Mouse (Mus musculus): Measurements from ENCODE around the gene Slc44a4.
"Not testable (repeated sequence)": the region's sequence is repeated elsewhere in the genome, so short reads cannot be mapped to it uniquely, and the experiment has no call there.

The Slc44a4 gene

DNA sequence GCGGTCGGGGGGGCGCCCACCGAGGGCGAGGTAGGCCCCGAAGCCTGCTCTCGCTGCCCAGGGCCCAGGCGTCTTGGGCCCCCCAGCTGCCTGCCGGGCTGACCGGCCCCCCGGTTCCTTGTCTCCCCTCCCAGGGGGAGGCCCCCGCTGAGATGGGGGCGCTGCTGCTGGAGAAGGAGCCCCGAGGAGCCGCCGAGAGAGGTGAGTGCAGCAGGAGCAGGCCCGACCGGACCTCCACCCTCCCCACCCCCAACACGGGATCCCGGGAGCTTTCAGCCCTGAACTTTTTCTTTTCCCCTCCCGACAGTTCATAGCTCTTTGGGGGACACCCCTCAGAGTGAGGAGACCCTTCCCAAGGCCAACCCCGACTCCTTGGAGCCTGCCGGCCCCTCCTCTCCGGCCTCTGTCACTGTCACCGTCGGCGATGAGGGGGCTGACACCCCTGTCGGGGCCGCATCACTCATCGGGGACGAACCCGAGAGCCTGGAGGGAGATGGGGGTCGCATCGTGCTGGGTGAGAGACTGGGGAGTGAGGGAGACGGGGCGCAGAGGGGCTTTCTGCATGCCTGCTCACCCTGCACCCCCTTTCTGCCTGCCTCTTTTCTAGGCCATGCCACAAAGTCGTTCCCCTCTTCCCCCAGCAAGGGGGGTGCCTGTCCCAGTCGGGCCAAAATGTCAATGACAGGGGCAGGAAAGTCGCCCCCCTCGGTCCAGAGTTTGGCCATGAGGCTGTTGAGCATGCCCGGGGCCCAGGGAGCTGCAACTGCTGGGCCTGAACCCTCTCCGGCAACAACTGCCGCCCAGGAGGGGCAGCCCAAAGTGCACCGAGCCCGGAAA is 15.0 kb upstream of the Slc44a4 start:
- DNase-seq (ENCODE audit: low spot score) = peak; percentile 32

DNA sequence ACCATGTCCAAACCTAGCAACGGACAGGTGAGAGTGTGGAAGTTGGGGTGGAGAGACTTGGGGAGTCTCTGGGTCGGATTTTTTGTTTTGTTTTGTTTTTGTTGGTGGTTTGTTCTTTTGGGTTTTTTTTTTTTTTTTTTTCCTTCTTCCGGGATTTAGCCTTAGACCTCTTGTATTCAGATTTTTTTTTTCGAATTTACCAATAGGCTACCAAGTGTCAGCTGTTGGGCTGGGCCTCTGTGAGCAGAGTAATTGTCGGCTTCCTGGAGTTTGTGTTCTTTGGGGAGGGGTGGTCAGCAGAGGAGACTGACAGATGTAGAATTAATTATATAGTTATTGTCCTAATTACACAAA is 14.4 kb upstream of the Slc44a4 start:
- no peak for DNase-seq (ENCODE audit: low spot score)

DNA sequence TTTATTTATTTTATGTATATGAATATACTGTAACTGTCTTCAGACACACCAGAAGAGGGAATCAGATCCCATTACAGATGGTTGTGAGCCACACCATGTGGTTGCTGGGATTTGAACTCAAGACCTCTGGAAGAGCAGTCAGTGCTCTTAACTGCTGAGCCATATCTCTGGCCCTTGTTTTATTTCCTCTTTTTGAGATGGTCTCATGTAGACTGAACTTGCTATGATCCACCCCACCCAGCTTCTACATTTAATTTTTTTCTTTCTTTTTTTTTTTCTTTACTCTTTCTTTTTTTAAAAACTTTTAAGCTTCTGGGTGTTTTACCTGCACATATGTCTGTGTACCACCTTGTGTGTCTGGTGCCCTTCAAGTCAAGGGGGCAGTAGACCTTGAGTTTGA is 13.4 kb upstream of the Slc44a4 start:
- DNase-seq (ENCODE audit: low spot score) = not testable (repeated sequence)

- not testable (repeated sequence) for DNase-seq (ENCODE audit: low spot score)
These were observed 12.3 kb upstream of the Slc44a4 start for GRCm38 (mm10) chr17:34901948-34902347.

- DNase-seq (ENCODE audit: low spot score) = no peak
These were observed 11.4 kb upstream of the Slc44a4 start for GRCm38 (mm10) chr17:34902895-34903294.

DNA sequence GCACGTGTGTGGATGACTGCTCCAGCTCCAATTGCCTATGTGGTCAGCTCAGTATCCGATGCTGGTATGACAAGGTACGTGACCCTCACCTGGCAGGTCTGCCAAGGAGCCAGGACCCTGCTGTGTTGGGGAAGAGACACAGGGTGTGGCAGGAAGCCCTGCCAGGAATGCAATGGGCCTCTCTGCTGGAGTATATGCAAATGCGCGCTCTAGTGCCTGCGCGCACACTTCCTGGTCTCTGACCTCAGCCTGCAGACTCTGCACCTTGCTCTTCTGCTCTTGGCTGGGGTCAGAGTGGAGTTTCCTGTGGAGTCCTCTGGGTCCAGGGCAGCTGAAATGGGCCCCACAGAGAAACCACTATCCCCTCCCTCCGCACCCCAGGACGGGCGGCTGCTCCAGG is 3.3 kb upstream of the Slc44a4 start:
- no peak for DNase-seq (ENCODE audit: low spot score)

GRCm38 (mm10) chr17:34911945-34912351 is 2.3 kb upstream of the Slc44a4 start:
- DNase-seq (ENCODE audit: low spot score) = peak; percentile 70

DNA sequence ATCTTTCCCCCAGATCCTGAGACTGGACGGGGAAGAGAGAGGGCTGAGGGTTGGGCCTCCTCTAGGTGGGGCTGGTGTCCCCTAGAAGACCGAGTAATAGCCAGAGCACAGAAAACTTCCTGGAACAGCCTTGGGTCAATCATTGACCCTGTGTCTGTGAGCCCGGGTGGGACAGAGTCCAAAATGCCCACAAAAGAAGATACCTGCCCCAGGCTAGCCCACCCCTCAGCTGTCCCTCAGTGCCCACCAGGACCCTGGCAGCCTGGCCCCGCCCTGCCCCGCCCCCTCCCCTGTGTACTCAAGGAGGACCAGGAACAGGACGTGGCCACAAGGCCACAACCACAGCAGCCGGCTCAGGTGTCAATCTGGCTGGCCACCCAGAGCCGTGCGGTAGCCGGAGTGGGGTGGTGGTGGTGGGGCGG is 1.2 kb downstream of the Slc44a4 start:
- no peak for DNase-seq (ENCODE audit: low spot score)

- no peak for DNase-seq (ENCODE audit: low spot score)
These were observed 2.0 kb downstream of the Slc44a4 start for GRCm38 (mm10) chr17:34916316-34916715.

DNA sequence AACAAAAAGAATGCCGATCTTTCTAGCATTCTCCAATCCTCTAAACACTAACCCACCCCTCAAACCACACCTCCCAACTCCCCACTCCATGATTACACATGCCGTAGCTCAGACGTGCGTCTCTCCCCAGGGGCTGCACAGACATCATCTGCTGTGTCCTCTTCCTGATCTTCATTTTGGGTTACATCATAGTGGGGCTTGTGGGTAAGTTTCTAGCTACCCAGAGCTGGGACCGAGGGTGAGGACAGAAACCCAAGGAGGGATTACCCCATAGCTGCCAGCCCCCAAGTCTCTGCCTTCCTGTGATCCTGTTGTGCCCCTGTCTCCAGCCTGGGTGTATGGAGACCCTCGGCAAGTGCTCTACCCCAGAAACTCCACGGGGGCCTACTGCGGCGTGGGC is 2.9 kb downstream of the Slc44a4 start:
- DNase-seq (ENCODE audit: low spot score) = no peak

DNA sequence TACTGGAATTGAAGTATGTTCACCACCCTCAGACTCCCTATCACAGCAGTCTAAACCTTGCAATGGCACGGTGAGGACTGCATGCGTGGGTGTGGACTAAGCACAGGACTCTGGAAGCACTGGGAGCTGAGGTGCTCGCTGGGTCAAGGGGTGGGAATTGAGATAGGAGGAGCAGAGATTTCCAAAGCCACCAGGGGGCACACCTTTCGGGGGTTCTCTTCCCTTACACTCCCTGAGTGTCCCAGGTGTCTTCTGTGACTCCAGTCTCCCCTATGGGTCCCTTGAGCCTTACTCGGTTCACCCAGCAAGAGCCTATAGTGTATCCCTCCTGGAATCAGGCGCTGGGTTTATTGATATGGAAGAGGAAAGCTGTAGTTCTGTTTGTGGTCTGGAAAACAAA is 8.7 kb downstream of the Slc44a4 start:
- no peak for DNase-seq (ENCODE audit: low spot score)

DNA sequence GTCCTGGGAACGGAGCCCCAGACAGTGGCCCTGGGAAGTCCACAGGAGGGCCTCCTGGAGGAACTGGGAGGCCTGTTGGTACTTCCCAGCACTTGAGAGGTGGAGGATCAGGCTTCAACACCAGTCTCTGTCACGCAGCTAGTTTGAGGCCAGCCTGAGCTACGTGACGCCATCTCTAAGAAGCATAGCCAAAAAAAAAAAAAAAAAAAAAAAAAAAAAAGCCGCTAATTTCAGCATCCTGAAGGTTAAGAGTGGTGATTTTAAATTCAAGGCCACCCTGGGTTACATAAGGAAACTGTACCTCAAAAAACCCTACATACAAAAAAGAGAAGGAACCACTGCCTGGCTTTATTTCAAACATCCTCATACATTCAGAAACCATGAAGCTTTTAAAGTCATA is 10.0 kb downstream of the Slc44a4 start:
- no peak for DNase-seq (ENCODE audit: low spot score)

GRCm38 (mm10) chr17:34927306-34928019 is 13.2 kb downstream of the Slc44a4 start:
- no peak for DNase-seq (ENCODE audit: low spot score)

DNA sequence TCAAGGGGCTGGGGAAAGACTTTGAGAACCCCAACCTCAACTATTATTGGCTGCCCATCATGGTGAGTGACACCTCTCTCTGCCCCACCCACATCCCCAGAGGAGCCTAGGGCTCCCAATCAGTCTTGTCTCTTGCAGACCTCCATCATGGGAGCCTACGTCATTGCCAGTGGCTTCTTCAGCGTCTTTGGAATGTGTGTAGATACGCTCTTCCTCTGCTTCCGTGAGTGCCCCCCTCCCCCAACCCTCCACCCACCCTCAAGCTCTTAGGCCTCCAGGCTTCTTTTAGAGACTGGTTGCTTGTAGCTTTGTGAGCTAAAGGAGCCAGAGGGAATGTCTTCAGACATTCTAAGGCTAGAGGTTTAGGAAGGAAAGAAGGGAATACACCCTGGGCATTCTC is 14.6 kb downstream of the Slc44a4 start:
- no peak for DNase-seq (ENCODE audit: low spot score)

GRCm38 (mm10) chr17:34931061-34931734 is 16.9 kb downstream of the Slc44a4 start, which contains the start of gene Neu1:
Gene Neu1 (plus strand): TSS chr17:34931253.
- DNase-seq (ENCODE audit: low spot score) = peak; percentile 99

DNA sequence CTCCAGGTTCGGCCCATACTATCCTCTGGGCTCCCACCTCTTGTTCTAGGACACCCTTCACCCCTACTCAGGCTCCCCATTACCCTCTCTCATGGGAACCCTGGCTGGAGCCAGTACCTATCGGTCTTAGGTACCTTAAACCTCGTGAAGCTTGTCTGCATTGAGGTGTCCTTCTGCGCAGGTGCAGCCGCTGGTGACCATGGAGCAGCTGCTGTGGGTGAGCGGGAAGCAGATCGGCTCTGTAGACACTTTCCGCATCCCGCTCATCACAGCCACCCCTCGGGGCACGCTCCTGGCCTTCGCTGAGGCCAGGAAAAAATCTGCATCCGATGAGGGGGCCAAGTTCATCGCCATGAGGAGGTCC is 17.5 kb downstream of the Slc44a4 start:
- no peak for DNase-seq (ENCODE audit: low spot score)

DNA sequence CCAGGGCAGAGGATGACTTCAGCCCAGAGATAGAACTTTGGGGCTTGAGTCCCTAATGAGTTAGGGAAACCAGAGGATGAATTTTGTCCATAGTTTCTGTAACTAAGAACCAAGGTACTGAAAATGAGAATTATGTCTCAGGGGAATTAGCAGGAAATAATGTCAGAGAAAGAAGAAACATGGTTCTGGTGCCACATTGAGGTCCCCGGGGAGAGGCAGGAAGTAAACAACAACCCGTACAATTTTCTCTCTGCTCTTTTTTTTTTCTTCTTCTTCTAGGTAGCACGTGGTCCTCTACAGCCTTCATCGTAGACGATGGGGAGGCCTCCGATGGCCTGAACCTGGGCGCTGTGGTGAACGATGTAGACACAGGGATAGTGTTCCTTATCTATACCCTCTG is 18.0 kb downstream of the Slc44a4 start:
- no peak for DNase-seq (ENCODE audit: low spot score)

DNA sequence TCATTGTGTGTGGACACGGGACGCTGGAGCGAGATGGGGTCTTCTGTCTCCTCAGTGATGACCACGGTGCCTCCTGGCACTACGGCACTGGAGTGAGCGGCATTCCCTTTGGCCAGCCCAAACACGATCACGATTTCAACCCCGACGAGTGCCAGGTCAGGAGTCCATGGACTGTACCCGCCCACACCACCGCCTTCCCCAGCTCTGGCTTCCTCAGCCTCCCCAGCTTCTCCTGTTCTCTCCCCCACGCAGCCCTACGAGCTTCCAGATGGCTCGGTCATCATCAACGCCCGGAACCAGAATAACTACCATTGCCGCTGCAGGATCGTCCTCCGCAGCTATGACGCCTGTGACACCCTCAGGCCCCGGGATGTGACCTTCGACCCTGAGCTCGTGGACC is 19.8 kb downstream of the Slc44a4 start:
- no peak for DNase-seq (ENCODE audit: low spot score)

GRCm38 (mm10) chr17:34934830-34935229 is 20.6 kb downstream of the Slc44a4 start:
- DNase-seq (ENCODE audit: low spot score) = no peak

- no peak for DNase-seq (ENCODE audit: low spot score)
These were observed 23.8 kb downstream of the Slc44a4 start for GRCm38 (mm10) chr17:34937960-34938505.

- no peak for DNase-seq (ENCODE audit: low spot score)
These were observed 27.2 kb downstream of the Slc44a4 start for GRCm38 (mm10) chr17:34941344-34942041.
